Mouse (Mus musculus) intestine, embryonic 15.5 days (tissue): ENCODE measurements around the gene Tjp1. TPM values are rescaled to one million over a fixed set of nuclear protein-coding genes. Genes with fewer than 3 reads are reported as not detected.

Experiments
- ATAC-seq: fragments of 200-750 bp; cut with Nextera tagmentation; 2 replicates; pipeline ENCODE4 v1.8.0; 2017; ENCODE audit warnings: moderate TSS enrichment, moderate library complexity
- H3K27ac ChIP-seq: fragments of 300-500 bp; sonication (generic); 2 replicates; pipeline ENCODE4 v1.5.1; 2015; ENCODE audit warnings: mild to moderate bottlenecking, inconsistent platforms
- H3K27me3 ChIP-seq: fragments of 300-500 bp; sonication (generic); replicated peaks from 2 replicates; pipeline ENCODE4 v1.6.1; 2015; ENCODE audit warnings: inconsistent platforms
- H3K36me3 ChIP-seq: fragments of 300-500 bp; sonication (generic); 2 replicates; pipeline ENCODE4 v1.6.1; 2015; ENCODE audit warnings: inconsistent platforms
- H3K4me1 ChIP-seq: fragments of 300-500 bp; sonication (generic); replicated peaks from 2 replicates; pipeline ENCODE4 v1.6.1; 2015; ENCODE audit warnings: inconsistent platforms
- H3K4me2 ChIP-seq: fragments of 300-500 bp; sonication (generic); replicated peaks from 2 replicates; pipeline ENCODE4 v1.6.1; 2015; ENCODE audit warnings: mild to moderate bottlenecking, inconsistent platforms
- H3K4me3 ChIP-seq: fragments of 300-500 bp; sonication (generic); replicated peaks from 2 replicates; pipeline ENCODE4 v1.5.1; 2015; ENCODE audit warnings: inconsistent platforms
- H3K9ac ChIP-seq: fragments of 300-500 bp; sonication (generic); 2 replicates; pipeline ENCODE4 v1.6.1; 2015; ENCODE audit warnings: inconsistent platforms
- H3K9me3 ChIP-seq: fragments of 300-500 bp; sonication (generic); 2 replicates; pipeline ENCODE4 v1.6.1; 2016; ENCODE audit warnings: inconsistent platforms
- WGBS: fragments of 180-500 bp; shearing (Covaris S2); methylation state at CpG from one replicate; pipeline ENCODE4 v1.1.7; 2015; 5-methylcytosine and 5-hydroxymethylcytosine counted together
- polyA plus RNA-seq: library from polyadenylated mRNA; unstranded; fragments of >200 nt; fragmentation: Nextera tagmentation; extraction: Ambion mirVana; gene quantifications from 2 replicates; pipeline ENCODE4 v1.2.1, GENCODE M21; 2015

The Tjp1 gene
- polyA plus RNA-seq, 1 experiment from 2014 or later: 26.4 TPM

DNA sequence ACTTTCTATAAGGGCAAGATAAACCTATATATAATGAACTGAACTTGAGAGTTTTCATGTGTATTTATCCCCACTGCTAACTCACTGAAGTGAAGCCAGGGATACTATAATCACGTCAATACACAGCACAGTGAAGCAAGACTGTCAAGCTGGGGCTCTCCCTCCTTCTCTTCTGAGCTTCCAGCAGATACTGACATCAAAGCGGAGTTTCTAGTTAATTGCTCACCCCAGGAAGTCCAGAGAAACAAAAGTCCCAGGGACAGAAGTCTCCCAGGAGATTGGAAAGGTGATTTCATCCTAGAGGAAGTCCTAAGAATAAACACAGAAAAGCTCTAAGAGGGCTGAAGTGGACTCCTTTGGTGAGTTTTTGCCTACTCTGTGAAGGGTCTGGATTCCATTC lies 132.9 kb downstream of the Tjp1 start:
- H3K9ac ChIP-seq: no peak overlapping the region
- H3K36me3 ChIP-seq: no peaks in the 10 kb centered on the region
- no peaks in the 10 kb centered on the region for H3K9me3 ChIP-seq
- peaks cover 14% of the 10 kb centered on the region for H3K4me1 ChIP-seq
- H3K27me3 ChIP-seq: no peaks in the 10 kb centered on the region
- no peak overlapping the region for H3K4me3 ChIP-seq
- H3K4me2 ChIP-seq: no peak overlapping the region
- no peak overlapping the region for H3K27ac ChIP-seq
- peak; percentile 63; the same call in 1 of the 2 replicates for ATAC-seq
- WGBS: 24% methylated on average over 2 of the region's 2 CpGs

DNA sequence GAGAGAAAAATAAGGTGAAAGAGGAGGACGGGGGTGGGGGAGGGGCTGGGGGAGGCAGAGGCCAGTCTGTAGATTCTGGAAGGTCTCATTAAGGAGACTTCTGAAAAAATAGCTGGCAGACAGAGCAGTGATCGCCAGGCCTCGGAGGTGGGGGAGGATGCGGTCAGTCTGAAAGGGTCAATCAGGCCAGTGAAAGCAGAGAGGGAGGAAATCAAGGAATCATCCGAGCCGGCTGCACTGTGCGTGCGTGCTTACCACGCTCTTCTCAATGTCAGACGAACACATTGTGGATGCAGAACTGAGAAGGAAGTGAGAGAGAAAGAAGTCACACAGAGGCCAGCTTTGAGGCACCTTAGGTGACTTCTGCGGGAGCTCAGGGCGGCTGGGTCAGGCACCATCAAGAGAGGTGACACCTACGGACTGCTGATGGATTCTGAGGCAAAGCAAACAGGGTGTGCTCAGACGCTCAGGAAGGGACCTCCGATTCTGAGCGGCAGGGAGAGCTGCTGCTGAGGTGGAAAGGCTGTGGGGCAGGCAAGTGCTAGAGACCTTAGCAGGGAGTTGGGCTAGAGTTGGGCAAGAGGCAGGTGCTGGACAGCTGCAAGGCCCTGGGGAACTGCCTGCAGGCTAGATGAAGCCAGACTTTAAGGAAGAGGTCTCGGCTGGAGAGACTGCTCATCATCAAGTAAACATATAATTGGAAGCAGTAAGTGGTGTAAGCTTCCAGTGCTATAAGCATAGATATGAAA lies 133.7 kb downstream of the Tjp1 start:
- no peaks in the 10 kb centered on the region for H3K36me3 ChIP-seq
- H3K4me2 ChIP-seq: peak overlapping the region; percentile 44
- peaks cover 14% of the 10 kb centered on the region for H3K4me1 ChIP-seq
- no peak overlapping the region for H3K27ac ChIP-seq
- peak; percentile 57 for ATAC-seq
- no peaks in the 10 kb centered on the region for H3K9me3 ChIP-seq
- H3K27me3 ChIP-seq: no peaks in the 10 kb centered on the region
- peak overlapping the region; percentile 24; the same call in 1 of the 2 replicates for H3K9ac ChIP-seq
- H3K4me3 ChIP-seq: 0 out of 2 replicates have a peak overlapping the region, but pooled peaks have one; percentile 1
- WGBS: 13% methylated on average over 17 of the region's 17 CpGs

DNA sequence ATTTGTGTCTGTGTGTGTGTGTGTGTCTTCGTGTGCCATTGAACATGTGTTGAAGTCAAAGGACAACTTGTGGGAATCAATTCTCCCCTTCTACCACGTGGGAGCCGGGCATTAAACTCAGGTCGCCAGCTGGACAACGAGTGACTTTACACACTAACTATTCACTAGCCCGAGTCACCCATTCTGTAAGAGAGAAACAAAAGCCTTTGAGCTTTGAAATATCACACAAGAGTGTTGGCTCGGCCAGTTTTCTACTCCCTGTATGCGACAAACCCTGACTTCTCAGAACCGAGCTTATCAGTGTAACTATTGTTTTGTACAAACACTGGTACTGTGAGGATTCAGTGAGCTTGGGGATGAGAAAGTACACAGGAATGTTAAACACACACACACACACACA lies 134.6 kb downstream of the Tjp1 start:
- H3K27ac ChIP-seq: no peak overlapping the region
- WGBS: 60% methylated on average over 9 of the region's 9 CpGs
- no peak for ATAC-seq

DNA sequence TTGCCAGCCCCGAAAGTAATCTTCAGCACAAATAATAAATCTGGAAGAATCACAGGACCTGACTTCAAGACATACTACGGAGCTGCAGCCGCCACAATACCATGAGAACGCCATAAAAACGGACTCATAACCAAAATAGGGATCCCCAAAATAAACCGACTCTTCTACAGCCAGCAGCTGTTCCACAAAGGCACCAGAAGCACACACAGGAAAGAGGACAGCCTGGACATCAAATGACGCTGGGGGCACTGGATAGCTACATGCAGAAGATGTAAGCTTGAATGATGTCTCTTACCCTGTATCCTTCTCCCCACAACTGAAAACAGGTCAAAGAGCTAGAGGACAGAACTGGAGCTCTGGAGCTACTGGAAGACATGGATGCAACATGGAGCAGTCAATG lies 138.0 kb downstream of the Tjp1 start:
- Histone ChIP-seq H3K4me1 (peaks cover 9% of the 10 kb centered on the region), H3K27ac (no peak overlapping the region), H3K9ac (no peak overlapping the region), H3K4me2 (no peak overlapping the region), H3K4me3 (no peak overlapping the region), H3K36me3 (no peaks in the 10 kb centered on the region), H3K27me3 (no peaks in the 10 kb centered on the region), H3K9me3 (no peaks in the 10 kb centered on the region)
- ATAC-seq: no peak
- 88% methylated on average over 7 of the region's 7 CpGs for WGBS

More for the DNA sequence above, 134.6 kb downstream of the Tjp1 start:
- no peaks in the 10 kb centered on the region for H3K9me3 ChIP-seq
- no peak overlapping the region for H3K9ac ChIP-seq
- no peaks in the 10 kb centered on the region for H3K36me3 ChIP-seq
- H3K4me2 ChIP-seq: no peak overlapping the region
- no peaks in the 10 kb centered on the region for H3K27me3 ChIP-seq
- H3K4me1 ChIP-seq: peaks cover 14% of the 10 kb centered on the region
- no peak overlapping the region for H3K4me3 ChIP-seq

DNA sequence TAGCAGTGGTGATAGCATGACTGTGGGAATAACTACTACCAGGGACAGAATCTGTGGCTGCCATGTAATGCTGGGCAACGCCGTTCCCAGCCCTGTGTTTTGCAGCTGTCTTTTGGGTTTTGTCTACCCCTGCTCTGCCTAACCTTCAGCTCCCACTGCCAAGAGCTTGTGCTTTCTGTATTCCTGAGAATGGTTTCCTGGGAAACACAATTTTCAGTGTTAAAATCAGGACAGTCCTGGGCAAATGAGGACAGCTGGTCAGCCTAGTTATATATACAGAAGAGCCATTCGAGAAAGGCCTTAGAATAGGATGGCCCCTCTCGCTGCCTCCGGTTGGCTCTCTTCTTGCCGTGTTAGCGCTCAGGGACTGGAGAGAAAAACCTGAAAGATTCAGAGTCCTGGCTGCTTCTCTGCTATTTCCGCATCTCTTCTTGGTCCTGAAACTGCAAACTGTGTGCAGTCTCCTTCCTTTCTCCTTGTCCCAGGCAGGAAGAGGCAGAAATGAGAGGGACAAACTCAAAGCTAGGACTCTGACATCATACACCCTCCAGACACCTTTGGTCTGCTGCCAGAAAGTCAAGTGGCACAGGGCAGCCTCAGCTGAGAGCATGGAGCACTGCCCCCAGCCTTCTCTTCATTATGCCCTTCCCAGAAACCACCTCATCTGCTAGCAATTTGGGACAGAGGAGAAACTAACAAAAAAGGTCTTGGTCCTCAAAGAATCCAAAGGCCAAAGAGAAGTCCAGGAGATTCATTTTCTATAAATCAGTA lies 139.2 kb downstream of the Tjp1 start:
- no peaks in the 10 kb centered on the region for H3K27me3 ChIP-seq
- no peaks in the 10 kb centered on the region for H3K9me3 ChIP-seq
- H3K4me2 ChIP-seq: no peak overlapping the region
- H3K4me3 ChIP-seq: no peak overlapping the region
- H3K4me1 ChIP-seq: no peaks in the 10 kb centered on the region
- no peak overlapping the region for H3K27ac ChIP-seq
- no peak overlapping the region for H3K9ac ChIP-seq
- 80% methylated on average over 8 of the region's 8 CpGs for WGBS
- H3K36me3 ChIP-seq: no peaks in the 10 kb centered on the region
- ATAC-seq: no peak

DNA sequence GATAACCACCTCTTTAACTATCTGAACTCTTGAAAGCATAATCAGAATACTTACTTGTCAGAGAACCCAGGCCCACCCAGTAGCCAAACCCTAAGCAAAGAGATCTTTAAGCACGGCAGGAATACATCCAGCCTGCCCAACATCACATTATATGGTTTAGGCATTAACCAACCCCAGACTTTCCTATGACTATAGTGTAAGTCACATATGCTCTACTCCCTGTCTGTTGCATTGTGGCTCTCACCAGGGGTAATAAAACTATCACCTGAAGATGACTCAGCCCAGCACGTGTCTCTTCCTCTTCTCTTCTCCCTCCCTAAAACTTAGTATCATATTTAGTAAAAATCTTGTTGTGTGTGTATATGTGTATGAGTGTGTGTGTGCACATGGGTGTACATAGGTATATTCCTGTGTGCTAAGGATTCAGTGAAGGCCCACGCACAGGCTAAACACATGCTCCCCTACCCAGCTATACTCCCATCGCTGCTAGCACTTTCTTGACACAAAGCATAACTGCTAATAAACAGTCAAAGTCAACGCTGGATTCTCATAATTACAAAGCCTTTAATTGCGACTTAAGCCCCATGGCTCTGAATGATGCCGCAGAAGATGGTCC lies 139.9 kb downstream of the Tjp1 start:
- no peak overlapping the region for H3K4me2 ChIP-seq
- H3K4me1 ChIP-seq: no peaks in the 10 kb centered on the region
- no peak overlapping the region for H3K4me3 ChIP-seq
- WGBS: 70% methylated on average over 7 of the region's 7 CpGs
- peak; percentile 79 for ATAC-seq
- no peaks in the 10 kb centered on the region for H3K9me3 ChIP-seq
- H3K27me3 ChIP-seq: no peaks in the 10 kb centered on the region
- no peak overlapping the region for H3K9ac ChIP-seq
- H3K36me3 ChIP-seq: no peaks in the 10 kb centered on the region
- H3K27ac ChIP-seq: no peak overlapping the region

DNA sequence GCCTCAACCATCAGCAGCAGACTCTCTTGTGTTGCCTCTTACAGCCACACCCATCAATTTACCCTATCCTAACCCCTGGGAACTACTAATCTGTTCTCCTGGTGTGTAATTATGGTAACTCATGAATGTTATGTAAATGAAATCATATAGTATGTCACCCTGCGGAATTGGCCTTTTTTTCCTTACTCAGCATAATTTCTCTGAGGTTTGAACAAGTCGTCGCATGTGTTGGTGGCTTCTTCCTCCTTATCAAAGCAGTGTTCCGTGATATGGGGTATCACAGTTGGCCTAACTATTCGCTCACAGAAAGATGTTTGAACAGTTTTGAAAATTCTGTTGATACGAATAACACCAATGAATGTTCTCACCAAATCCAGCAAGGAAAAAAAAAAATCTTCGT lies 142.8 kb downstream of the Tjp1 start:
- no peak overlapping the region for H3K4me2 ChIP-seq
- no peaks in the 10 kb centered on the region for H3K36me3 ChIP-seq
- no peak overlapping the region for H3K4me3 ChIP-seq
- no peak overlapping the region for H3K27ac ChIP-seq
- no peaks in the 10 kb centered on the region for H3K4me1 ChIP-seq
- 93% methylated on average over 7 of the region's 7 CpGs for WGBS
- no peak overlapping the region for H3K9ac ChIP-seq
- no peaks in the 10 kb centered on the region for H3K27me3 ChIP-seq
- no peak for ATAC-seq
- no peaks in the 10 kb centered on the region for H3K9me3 ChIP-seq

DNA sequence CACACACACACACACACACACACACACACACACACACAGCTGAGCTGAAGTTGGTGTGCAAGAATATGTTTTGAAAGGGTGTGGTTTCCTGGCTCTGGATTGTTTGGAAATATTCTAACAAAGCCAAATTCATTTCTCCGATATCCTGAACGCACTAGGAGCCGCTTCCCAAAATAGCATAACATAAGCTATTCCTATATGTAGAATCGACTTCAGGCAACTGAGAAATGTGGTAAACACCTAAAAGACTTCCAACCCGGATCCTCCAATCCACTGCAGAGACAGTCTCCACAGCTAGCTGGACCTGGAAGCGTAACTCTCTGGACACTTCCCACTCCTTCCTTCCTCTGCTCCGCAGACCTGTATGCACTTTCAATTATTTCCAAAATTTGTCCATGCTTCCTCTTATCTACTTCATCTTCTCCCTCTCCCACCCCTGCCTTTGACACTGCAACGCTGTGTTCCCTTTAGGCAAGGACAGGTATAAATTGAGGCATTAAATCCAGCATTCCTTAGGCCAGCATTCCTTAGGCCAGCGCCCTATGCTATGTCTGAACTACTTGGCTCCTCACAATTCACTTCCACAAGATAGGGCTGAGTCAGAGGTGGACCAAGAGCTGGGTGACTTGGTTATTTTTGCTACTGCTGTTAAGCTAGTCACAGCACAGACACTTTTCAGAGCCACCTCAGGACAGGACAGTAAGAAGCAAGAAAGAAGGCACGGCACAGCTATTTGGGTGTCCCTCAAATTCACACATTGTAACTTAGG lies 144.9 kb downstream of the Tjp1 start:
- Histone ChIP-seq H3K27me3 (no peaks in the 10 kb centered on the region), H3K4me2 (no peak overlapping the region), H3K4me1 (no peaks in the 10 kb centered on the region), H3K27ac (no peak overlapping the region), H3K4me3 (no peak overlapping the region), H3K36me3 (no peaks in the 10 kb centered on the region), H3K9me3 (no peaks in the 10 kb centered on the region), H3K9ac (no peak overlapping the region)
- 60% methylated on average over 10 of the region's 10 CpGs for WGBS
- no peak for ATAC-seq

DNA sequence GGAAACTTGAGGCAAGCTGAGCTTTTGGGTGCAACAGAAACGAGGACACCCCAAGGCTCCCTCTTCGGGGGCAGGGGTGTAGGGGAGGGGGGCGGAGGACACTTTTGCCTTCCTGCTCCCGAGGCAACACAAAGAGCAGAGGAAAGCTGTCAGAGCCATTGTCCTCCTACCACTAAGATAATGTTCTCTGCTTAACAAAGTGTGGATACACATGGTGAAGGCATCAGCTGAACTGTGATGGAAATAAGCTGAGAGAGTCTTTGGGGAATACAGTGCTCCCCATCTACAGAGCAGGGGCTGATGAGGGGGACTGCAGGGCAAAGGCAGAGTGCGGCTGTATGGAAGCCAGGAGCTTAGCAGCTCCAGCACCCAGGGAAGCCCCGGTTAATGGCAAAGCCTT lies 145.7 kb downstream of the Tjp1 start:
- H3K27ac ChIP-seq: no peak overlapping the region
- no peak overlapping the region for H3K4me2 ChIP-seq
- 55% methylated on average over 6 of the region's 6 CpGs for WGBS
- no peaks in the 10 kb centered on the region for H3K36me3 ChIP-seq
- no peaks in the 10 kb centered on the region for H3K9me3 ChIP-seq
- no peak overlapping the region for H3K9ac ChIP-seq
- no peaks in the 10 kb centered on the region for H3K27me3 ChIP-seq
- no peak for ATAC-seq
- no peak overlapping the region for H3K4me3 ChIP-seq
- no peaks in the 10 kb centered on the region for H3K4me1 ChIP-seq

DNA sequence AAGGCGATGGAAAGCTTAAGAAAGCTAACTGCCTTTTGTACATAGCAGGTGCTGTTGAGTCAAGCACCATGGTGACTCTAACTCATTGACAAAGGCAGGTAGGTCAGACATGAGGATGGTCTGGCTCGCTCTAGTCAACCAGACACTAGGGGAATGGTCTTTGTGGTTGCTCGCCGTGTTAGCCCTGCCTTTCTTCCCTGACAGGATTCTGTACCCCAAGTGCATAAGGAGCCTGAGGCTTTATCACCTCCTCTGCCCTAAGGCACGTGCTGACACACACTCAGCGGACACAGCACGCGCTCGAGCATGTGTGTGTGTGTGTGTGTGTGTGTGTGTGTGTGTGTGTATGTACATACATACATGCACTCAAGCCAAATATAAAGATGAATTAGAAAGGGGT lies 146.9 kb downstream of the Tjp1 start:
- WGBS: 93% methylated on average over 9 of the region's 9 CpGs
- no peak overlapping the region for H3K4me2 ChIP-seq
- no peak overlapping the region for H3K4me3 ChIP-seq
- H3K9ac ChIP-seq: no peak overlapping the region
- no peak for ATAC-seq
- no peaks in the 10 kb centered on the region for H3K27me3 ChIP-seq
- H3K4me1 ChIP-seq: no peaks in the 10 kb centered on the region
- no peaks in the 10 kb centered on the region for H3K36me3 ChIP-seq
- H3K27ac ChIP-seq: no peak overlapping the region
- no peaks in the 10 kb centered on the region for H3K9me3 ChIP-seq

DNA sequence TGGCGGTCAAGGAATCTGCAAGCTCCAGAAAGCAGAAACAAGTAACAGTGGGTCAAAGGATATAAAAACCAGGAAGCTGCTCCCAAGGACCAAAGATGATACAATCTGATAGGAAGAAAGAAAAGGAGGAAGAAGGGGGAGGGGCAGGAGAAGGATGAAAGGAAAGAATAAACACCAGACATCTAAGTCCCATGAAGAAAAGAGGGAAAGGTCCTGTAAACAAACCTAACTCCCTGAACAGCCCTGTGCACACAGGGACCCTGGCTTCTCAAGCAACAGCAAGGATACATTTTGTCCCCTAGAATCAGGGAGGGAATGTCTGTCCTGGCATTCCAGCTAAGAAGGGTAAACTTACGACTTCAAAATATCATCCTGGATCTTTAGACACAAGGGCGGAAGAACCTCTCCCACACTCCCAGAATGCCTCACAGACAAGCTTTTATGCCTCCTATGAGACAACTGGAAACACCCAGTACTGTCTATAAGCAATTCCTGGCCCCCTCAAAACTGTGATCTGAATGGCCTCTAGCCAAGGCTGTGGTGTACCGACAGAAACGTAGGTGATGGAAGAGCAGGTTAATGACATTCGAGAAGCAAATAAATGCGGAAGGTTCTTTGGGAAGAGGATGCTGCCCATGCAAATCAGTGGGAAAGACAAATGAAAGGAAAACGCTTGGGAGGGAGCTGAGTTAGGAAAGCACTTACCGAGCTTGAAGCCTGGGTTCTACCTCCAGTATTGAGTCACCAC lies 148.6 kb downstream of the Tjp1 start:
- H3K4me1 ChIP-seq: 0 out of 2 replicates have a peak, but pooled peaks cover 3% of the 10 kb centered on the region
- H3K9me3 ChIP-seq: no peaks in the 10 kb centered on the region
- no peak for ATAC-seq
- H3K36me3 ChIP-seq: no peaks in the 10 kb centered on the region
- no peak overlapping the region for H3K4me3 ChIP-seq
- no peak overlapping the region for H3K4me2 ChIP-seq
- 51% methylated on average over 9 of the region's 9 CpGs for WGBS
- no peak overlapping the region for H3K9ac ChIP-seq
- H3K27me3 ChIP-seq: no peaks in the 10 kb centered on the region
- no peak overlapping the region for H3K27ac ChIP-seq
